Mouse (Mus musculus) telencephalon, adult 2 months (tissue): ENCODE measurements at regions not wholly inside any gene's neighbourhood (a gene's known extent, or its start where the extent isn't known, plus 50 kb on each side); places are given as distances from the start of the nearest gene placed in this dataset.

ENCODE experiments used
- DNase-seq: peaks from one replicate; pipeline ENCODE4 v3.0.0-alpha.2; 2011; ENCODE audit warnings: low read depth, low spot score

DNA sequence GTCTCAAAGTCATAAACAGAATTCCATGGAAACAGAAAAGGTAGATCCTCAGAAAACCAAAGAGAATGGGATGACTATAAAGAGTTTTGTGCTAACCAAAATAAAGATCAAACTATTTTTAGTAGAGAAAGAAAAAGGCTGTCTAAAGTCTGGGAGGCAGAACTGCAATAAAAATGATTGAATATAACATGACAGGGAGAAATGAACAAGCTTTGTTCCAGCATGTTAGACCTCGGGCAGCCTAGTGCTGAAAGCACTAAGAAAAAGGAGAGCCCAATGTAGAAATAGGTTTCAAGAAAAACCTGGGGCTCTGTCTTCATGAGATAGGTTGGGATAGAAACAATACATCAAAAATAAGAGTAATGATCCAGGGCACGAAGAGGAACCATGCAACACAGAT is 135.4 kb upstream of the Pcdh7 start:
- no peak for DNase-seq

DNA sequence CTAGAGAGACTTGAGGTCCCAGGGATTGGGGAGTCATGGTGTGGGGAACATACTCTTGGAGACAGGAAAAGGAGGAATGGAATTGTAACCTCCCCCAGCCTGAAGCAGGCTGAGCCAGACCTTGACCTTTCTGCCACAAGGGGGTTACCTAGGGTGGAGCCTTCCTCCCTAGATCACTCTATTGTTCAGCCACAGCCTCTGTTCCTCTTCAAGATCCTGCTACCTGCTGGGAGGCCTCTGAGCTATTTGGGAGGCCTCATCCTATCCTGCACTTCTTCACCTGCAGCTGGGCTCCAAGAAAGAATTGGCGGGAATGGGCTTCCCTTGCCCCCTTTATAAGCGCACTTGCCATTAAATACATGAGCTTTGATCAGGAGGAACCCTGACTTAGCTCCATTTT is 130.8 kb upstream of the Pcdh7 start:
- DNase-seq, result no peak

DNA sequence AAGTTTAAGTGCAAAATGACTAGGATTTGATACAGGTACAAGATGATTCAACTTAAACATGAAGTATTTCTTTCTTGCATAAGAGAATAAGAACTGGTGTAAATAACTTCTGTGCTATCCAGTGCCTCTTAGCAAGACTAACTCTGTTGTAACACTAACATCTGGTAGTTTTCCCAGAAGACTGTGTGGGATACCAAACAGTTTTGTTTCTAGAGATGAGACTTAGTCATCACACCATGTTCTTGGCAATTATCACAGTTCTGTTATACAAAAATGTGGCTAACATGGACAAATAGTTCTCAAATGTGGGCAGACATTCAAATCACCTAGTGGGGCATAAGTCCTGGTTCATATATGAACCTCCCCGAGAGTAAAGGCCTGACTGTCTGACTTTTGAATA is 121.8 kb upstream of the Pcdh7 start:
- peak; percentile 58 for DNase-seq

DNA sequence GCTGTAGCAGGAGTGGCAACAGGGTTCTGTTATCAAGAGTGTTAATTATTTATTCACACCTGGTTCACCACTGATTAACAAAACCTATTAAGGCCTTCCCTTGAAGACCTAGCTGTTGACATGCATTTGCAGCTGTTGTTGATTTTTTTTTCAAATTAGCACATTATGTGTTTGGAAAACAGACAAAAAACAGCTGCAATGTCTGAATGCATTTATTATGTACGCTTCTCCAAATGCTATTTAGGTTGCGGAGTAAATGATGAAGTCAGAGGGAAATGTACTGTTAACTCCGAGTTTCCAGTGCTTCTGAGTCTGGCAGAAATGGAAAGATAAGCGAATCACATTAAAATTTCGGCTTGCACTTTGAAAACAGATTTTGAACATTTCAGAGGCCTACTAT is 120.7 kb upstream of the Pcdh7 start:
- DNase-seq, result no peak

DNA sequence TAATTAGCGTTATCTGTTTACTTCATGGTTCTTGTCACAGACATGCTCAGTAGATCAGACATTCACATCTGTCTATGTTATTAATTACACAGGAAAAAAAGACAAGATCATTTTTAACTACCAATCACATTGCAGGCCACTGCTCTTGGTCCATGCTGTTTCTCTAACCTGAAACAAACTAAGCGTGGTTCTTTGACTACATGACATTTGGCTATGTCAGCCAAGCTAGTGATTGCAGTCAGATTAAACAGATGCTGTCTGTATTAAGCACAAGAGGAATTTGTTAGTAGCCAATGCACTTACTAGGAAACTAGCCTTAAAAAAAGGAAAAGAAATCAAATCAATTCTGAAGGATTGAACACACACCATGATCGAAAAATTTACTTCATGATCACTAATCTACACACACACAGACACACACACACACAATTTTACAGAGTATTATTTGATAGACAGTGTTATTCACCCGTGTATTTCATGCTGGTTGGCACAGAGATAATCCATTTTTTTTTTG is 119.5 kb upstream of the Pcdh7 start:
- DNase-seq, result no peak
